Mouse (Mus musculus) G1E (cell line): ENCODE results near the gene Rnf157. TPM values are rescaled to one million over a fixed set of nuclear protein-coding genes. Genes with fewer than 3 reads are reported as not detected.

ENCODE experiments used
- ATAC-seq: 2 replicates; pipeline ENCODE4 v1.8.0; 2016; ENCODE audit warnings: mild to moderate bottlenecking; ENCODE audit not compliant: insufficient number of reproducible peaks, poor library complexity, low FRiP score, severe bottlenecking; ENCODE audit errors: extremely low read depth
- DNase-seq: peaks from one replicate; pipeline ENCODE4 v3.0.0; 2012; ENCODE audit warnings: low spot score
- H3K27me3 ChIP-seq: 2 replicates; pipeline ENCODE4 v1.6.1; 2012; ENCODE audit warnings: mild to moderate bottlenecking, low read length, inconsistent platforms; ENCODE audit not compliant: insufficient read depth
- H3K36me3 ChIP-seq: replicated peaks from 2 replicates; pipeline ENCODE3; 2012; ENCODE audit warnings: mild to moderate bottlenecking, inconsistent platforms
- H3K4me1 ChIP-seq: 2 replicates; pipeline ENCODE4 v1.6.1; 2012; ENCODE audit warnings: low read depth, low read length, inconsistent platforms, mixed read lengths; ENCODE audit not compliant: insufficient read depth
- H3K4me3 ChIP-seq: 2 replicates; pipeline ENCODE4 v1.5.1; 2012; ENCODE audit warnings: low read depth, mild to moderate bottlenecking, inconsistent platforms, low read length, moderate library complexity, mixed read lengths
- H3K9me3 ChIP-seq: replicated peaks from 2 replicates; pipeline ENCODE4 v1.6.1; 2012; ENCODE audit warnings: inconsistent platforms
- CTCF ChIP-seq: IDR thresholded peaks from 2 replicates; pipeline ENCODE4 v1.5.1; 2012; ENCODE audit warnings: low read depth, low read length, inconsistent platforms, mixed read lengths
- GATA1 ChIP-seq: IDR thresholded peaks from 2 replicates; pipeline ENCODE4 v1.6.1; 2012; ENCODE audit warnings: borderline replicate concordance, low read length, inconsistent platforms, mixed read lengths
- GATA2 ChIP-seq: IDR thresholded peaks from 2 replicates; pipeline ENCODE4 v1.6.1; 2012; ENCODE audit warnings: low read depth, low read length, inconsistent platforms, borderline replicate concordance
- POLR2AphosphoS5 ChIP-seq: IDR thresholded peaks from 2 replicates; pipeline ENCODE4 v1.6.1; 2012; ENCODE audit warnings: low read depth, low read length, inconsistent platforms; ENCODE audit not compliant: insufficient replicate concordance
- TAL1 ChIP-seq: conservative IDR thresholded peaks from 2 replicates; pipeline ENCODE4 v1.6.1; 2012; ENCODE audit warnings: low read depth, low read length, inconsistent platforms, mixed read lengths
- polyA plus RNA-seq: library from polyadenylated mRNA; stranded (reverse); fragments of >175 nt; gene quantifications from 2 replicates; pipeline ENCODE4 v1.2.3, GENCODE M21; 2012
- total RNA-seq, 2 experiments: library from RNA; stranded (forward) in 1 of 2; stranded (reverse) in 1 of 2; fragments of 200-1000 nt in 1 of 2; fragments of >200 nt in 1 of 2; fragmentation: Nextera tagmentation in 1 of 2; gene quantifications; 2 replicates each; pipeline ENCODE4 v1.2.3; 2014 to 2017

Gene Rnf157
- total and polyA plus RNA-seq, 3 experiments = 7.1 to 23.7 (median 10.0) TPM

- Histone ChIP-seq H3K36me3 (peaks cover 3% of the 10 kb centered on the region), H3K4me3 (no peak overlapping the region)
- no peak for ATAC-seq
Measured at GRCm38 (mm10) chr11:116396934-116397330, 15.9 kb downstream of the Rnf157 start.

GRCm38 (mm10) chr11:116396276-116396933, 16.4 kb downstream of the Rnf157 start:
- peaks cover 3% of the 10 kb centered on the region for H3K36me3 ChIP-seq
- ATAC-seq = no peak
- H3K4me1 ChIP-seq = no peaks in the 10 kb centered on the region
- no peak for DNase-seq
- no peaks in the 10 kb centered on the region for H3K9me3 ChIP-seq
- peaks cover 7% of the 10 kb centered on the region; the same call in 1 of the 2 replicates for H3K27me3 ChIP-seq
- no peak overlapping the region for H3K4me3 ChIP-seq
- TF ChIP-seq GATA2 = no peak
- TF ChIP-seq POLR2AphosphoS5 = no peak
- no peak for TF ChIP-seq GATA1
- TF ChIP-seq CTCF = no peak
- TF ChIP-seq TAL1 = no peak

More at GRCm38 (mm10) chr11:116396934-116397330, 15.9 kb downstream of the Rnf157 start:
- H3K4me1 ChIP-seq = no peaks in the 10 kb centered on the region
- DNase-seq = no peak
- H3K27me3 ChIP-seq = peaks cover 7% of the 10 kb centered on the region; the same call in 1 of the 2 replicates
- TF ChIP-seq GATA1 (no peak), TAL1 (no peak), CTCF (no peak), POLR2AphosphoS5 (no peak), GATA2 (no peak)
- H3K9me3 ChIP-seq = no peaks in the 10 kb centered on the region

- peaks cover 3% of the 10 kb centered on the region for H3K36me3 ChIP-seq
- DNase-seq = no peak
- no peaks in the 10 kb centered on the region for H3K4me1 ChIP-seq
- TF ChIP-seq TAL1 (no peak), POLR2AphosphoS5 (no peak), GATA2 (no peak), GATA1 (no peak), CTCF (no peak)
- H3K27me3 ChIP-seq = peaks cover 7% of the 10 kb centered on the region; the same call in 1 of the 2 replicates
- no peaks in the 10 kb centered on the region for H3K9me3 ChIP-seq
- H3K4me3 ChIP-seq = no peak overlapping the region
- ATAC-seq = no peak
Measured at GRCm38 (mm10) chr11:116394769-116395168, 18.1 kb downstream of the Rnf157 start.

GRCm38 (mm10) chr11:116388841-116389480, 23.9 kb downstream of the Rnf157 start:
- ATAC-seq (no peak), DNase-seq (no peak)
- TF ChIP-seq CTCF (no peak), GATA2 (no peak), TAL1 (no peak), GATA1 (no peak), POLR2AphosphoS5 (no peak)
- H3K36me3 ChIP-seq = peaks cover 10% of the 10 kb centered on the region
- H3K4me3 ChIP-seq = no peak overlapping the region
- no peaks in the 10 kb centered on the region; the same call in 1 of the 2 replicates for H3K4me1 ChIP-seq
- peaks cover 13% of the 10 kb centered on the region for H3K27me3 ChIP-seq
- H3K9me3 ChIP-seq = no peaks in the 10 kb centered on the region

DNA sequence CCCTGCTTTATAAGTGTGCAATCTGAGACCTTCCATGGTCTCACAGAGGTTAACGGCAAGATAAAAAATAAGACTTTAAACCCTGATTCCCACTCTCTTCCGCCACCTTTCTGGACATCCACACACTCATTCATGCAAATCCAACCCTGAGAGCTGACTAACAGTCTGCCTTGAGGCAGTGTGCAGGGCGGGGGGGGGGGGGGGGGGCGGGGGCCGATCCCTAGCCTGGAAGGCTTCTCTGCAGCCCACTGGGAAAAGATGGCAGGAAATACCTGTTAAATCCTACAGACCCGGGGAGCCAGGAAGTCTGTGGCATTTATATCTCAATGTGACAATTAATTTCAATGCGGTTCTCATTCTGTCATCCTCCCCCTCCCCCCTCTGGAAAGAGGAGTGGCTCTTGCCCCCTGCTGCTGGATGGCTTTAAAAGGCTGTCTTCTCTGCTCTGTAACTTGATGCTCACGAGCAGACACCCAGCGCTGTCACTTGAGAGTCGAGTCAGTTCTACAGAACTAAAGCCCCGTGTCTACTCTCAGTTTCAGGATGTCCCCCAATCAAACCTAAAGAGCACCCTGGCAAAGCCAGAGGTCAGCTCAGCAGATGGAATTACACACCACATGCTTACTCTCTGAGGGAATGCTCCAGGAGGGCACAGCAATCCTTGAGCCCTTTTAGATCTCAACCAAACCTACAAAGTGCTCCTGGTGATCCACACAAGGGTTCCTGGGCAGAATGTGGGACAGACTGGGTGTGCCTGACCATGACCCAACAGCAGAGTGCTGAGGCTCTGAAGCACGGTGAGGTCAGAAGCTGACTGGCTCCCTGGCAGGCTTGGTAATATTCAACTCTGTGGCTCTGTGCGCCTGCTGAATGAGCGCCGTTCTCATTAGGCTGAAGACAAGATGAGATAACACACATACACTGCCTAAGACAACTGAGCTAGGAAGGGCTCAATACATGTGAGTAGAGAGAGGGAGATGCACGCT, 25.5 kb downstream of the Rnf157 start:
- no peaks in the 10 kb centered on the region for H3K9me3 ChIP-seq
- no peak for TF ChIP-seq CTCF
- no peak for TF ChIP-seq GATA1
- TF ChIP-seq TAL1 = no peak
- TF ChIP-seq POLR2AphosphoS5 = no peak
- TF ChIP-seq GATA2 = no peak
- peaks cover 10% of the 10 kb centered on the region for H3K36me3 ChIP-seq
- no peak overlapping the region for H3K4me3 ChIP-seq
- peaks cover 14% of the 10 kb centered on the region for H3K27me3 ChIP-seq
- no peak for ATAC-seq
- DNase-seq = no peak
- no peaks in the 10 kb centered on the region; the same call in 1 of the 2 replicates for H3K4me1 ChIP-seq

DNA sequence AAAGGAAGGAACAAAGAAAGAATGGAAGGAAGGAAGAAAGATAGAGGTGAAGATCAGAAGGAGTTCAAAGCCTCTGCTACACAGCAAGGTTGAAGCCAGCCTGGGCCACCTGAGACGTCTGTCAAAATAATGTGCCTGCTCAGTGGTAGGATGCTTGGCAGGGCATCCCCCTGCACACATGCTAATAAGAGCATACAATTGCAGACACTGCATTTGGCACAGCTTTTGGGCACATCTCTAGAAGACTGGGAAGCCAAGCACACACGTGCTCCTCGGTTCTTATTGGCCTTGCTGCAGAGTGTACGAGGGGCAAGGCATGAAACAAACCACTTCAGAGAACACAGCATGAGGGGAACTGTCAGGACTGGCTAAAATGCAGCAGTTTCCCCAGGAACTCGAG, 26.8 kb downstream of the Rnf157 start:
- peaks cover 11% of the 10 kb centered on the region for H3K36me3 ChIP-seq
- DNase-seq (no peak), ATAC-seq (no peak)
- no peaks in the 10 kb centered on the region for H3K9me3 ChIP-seq
- TF ChIP-seq CTCF (no peak), GATA1 (no peak), POLR2AphosphoS5 (no peak), TAL1 (no peak), GATA2 (no peak)
- H3K4me3 ChIP-seq = no peak overlapping the region
- H3K4me1 ChIP-seq = no peaks in the 10 kb centered on the region; the same call in 1 of the 2 replicates
- peaks cover 14% of the 10 kb centered on the region for H3K27me3 ChIP-seq
